Mouse (Mus musculus) skeletal muscle tissue, postnatal 0 days (tissue): Measurements from ENCODE around the gene Rrp7a. TPM values are rescaled to one million over a fixed set of nuclear protein-coding genes. Genes with fewer than 3 reads are reported as not detected.

Source experiments
- polyA plus RNA-seq: library from polyadenylated mRNA; unstranded; fragments of >200 nt; fragmentation: Nextera tagmentation; extraction: Ambion mirVana; gene quantifications from 2 replicates; pipeline ENCODE4 v1.2.1, GENCODE M21; 2015

The Rrp7a gene
- 31.1 and 32.3 TPM in 2 replicates for polyA plus RNA-seq

GRCm38 (mm10) chr15:83122566-83123145 lies at the start of gene Rrp7a:
Gene Rrp7a, minus strand, starts transcription at chr15:83122801.

GRCm38 (mm10) chr15:83149196-83150072 lies 26.8 kb upstream of the Rrp7a start, which contains the start of gene Poldip3:
Gene Poldip3, minus strand, starts transcription at chr15:83149384.

DNA sequence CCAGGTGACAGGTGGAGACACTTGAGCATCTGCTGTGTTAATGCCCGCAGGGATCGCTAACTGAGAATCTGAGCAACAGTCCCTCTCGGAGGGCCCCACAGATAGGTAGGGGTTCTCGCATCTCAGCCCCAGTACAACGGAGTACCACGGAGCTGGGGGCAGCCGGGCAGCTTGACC lies 33.3 kb downstream of the Rrp7a start, which contains the start of gene Serhl:
Gene Serhl (plus strand): TSS at position 78 of the 177 bp plus-strand sequence.

Other genes starting within 250 kb of the Rrp7a start
- gene Tcf20, start 134.9 kb downstream of the Rrp7a start, polyA plus RNA-seq: 2.3 and 2.7 TPM in 2 replicates
- 2.4 and 3.1 TPM in 2 replicates for gene Nfam1, start 89.5 kb downstream of the Rrp7a start, polyA plus RNA-seq
- 43.1 and 49.8 TPM in 2 replicates for gene Serhl, start 33.3 kb downstream of the Rrp7a start, polyA plus RNA-seq
- gene Poldip3, start 26.6 kb upstream of the Rrp7a start, polyA plus RNA-seq: 42.4 and 44.8 TPM in 2 replicates
- gene Cyb5r3, start 49.8 kb upstream of the Rrp7a start, polyA plus RNA-seq: 140 and 153 TPM in 2 replicates
- gene A4galt, start 129.0 kb upstream of the Rrp7a start, polyA plus RNA-seq: 5.2 and 5.5 TPM in 2 replicates
- gene Arfgap3, start 227.4 kb upstream of the Rrp7a start, polyA plus RNA-seq: 26.4 and 27.2 TPM in 2 replicates